28 mouse cellular contexts compared by ENCODE assay signal in the genomic region with DNA sequence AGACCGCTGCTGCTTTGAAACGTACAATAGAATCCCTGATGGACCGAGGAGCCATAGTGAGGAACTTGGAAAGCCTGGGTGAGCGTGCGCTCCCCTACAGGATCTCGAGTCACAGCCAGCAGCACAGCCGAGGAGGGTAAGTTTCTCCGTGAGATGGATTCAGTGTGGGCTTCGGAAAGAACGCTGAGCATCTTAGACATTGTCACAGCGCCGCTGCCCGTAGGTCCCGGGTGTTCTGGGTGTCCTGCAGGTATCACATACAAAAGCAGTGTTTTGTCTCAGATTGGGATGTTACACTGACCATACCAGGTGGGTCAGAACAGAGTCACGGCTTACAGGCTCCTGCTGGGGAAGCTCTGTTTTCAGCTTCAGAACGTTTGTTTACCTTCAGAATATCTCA. TPM values are rescaled to one million over a fixed set of nuclear protein-coding genes. Genes with fewer than 3 reads are reported as not detected.
DNase-seq lines count a peak whose midpoint lies in the region; ATAC-seq and TF ChIP-seq lines count a peak whose summit lies in the region.
"Had no signal": no experiment of that assay in that cellular context is flagged by ENCODE, and none has a peak within 500 bp of the region (broad histone marks: within the 10 kb centered on the region; RNA-seq: fewer than 3 reads in every experiment).

No protein-coding gene starts in this region.

- no peaks in the 10 kb centered on the region for H3K9me3 ChIP-seq in forebrain, embryonic 16.5 days (ENCODE audit: control insufficient read depth, low read length)
- H3K9me3 ChIP-seq in forebrain, embryonic 12.5 days: no peaks in the 10 kb centered on the region
- H3K9me3 ChIP-seq in hindbrain, postnatal 0 days (ENCODE audit: low read length): no peaks in the 10 kb centered on the region
- H3K9me3 ChIP-seq in hindbrain, embryonic 16.5 days (ENCODE audit: control insufficient read depth, low read length): no peaks in the 10 kb centered on the region
- H3K9me3 ChIP-seq in midbrain, embryonic 13.5 days: no peaks in the 10 kb centered on the region
- no peaks in the 10 kb centered on the region for H3K9me3 ChIP-seq in midbrain, embryonic 14.5 days (ENCODE audit: control insufficient read depth, low read length)
- H3K9me3 ChIP-seq: heart, embryonic 13.5 days had no signal

- H3K36me3 ChIP-seq in forebrain, embryonic 16.5 days (ENCODE audit: control insufficient read depth, insufficient read depth): no peaks in the 10 kb centered on the region
- peaks cover 15% of the 10 kb centered on the region for H3K36me3 ChIP-seq in forebrain, embryonic 12.5 days (replicated peaks)
- H3K36me3 ChIP-seq in hindbrain, postnatal 0 days (ENCODE audit: insufficient read depth, low read length): 0 out of 2 replicates have a peak, but pooled peaks cover 3% of the 10 kb centered on the region
- no peaks in the 10 kb centered on the region for H3K36me3 ChIP-seq in hindbrain, embryonic 16.5 days (ENCODE audit: control insufficient read depth, insufficient read depth, low read length)
- H3K36me3 ChIP-seq in midbrain, embryonic 13.5 days: peaks cover 16% of the 10 kb centered on the region
- peaks cover 15% of the 10 kb centered on the region for H3K36me3 ChIP-seq in midbrain, embryonic 14.5 days (ENCODE audit: control insufficient read depth, insufficient read depth, low read length)

- H3K9ac ChIP-seq in forebrain, embryonic 16.5 days (replicated peaks; ENCODE audit: low read depth, low read length): no peak overlapping the region
- H3K9ac ChIP-seq in forebrain, embryonic 12.5 days: no peak overlapping the region
- no peak overlapping the region for H3K9ac ChIP-seq in hindbrain, postnatal 0 days (replicated peaks; ENCODE audit: low read length)
- no peak overlapping the region for H3K9ac ChIP-seq in hindbrain, embryonic 16.5 days (ENCODE audit: low read depth, low read length)
- H3K9ac ChIP-seq in midbrain, embryonic 13.5 days (replicated peaks): no peak overlapping the region
- no peak overlapping the region for H3K9ac ChIP-seq in midbrain, embryonic 14.5 days (replicated peaks; ENCODE audit: low read length)
- H3K9ac ChIP-seq: heart, embryonic 13.5 days; hindbrain, embryonic 14.5 days had no signal

- 0 out of 2 replicates have a peak overlapping the region, but pooled peaks have one; percentile 21 for H3K27ac ChIP-seq in forebrain, embryonic 16.5 days (ENCODE audit: low read length)
- no peak overlapping the region for H3K27ac ChIP-seq in forebrain, embryonic 12.5 days
- H3K27ac ChIP-seq in hindbrain, postnatal 0 days: peak overlapping the region; percentile 37; the same call in 1 of the 2 replicates
- H3K27ac ChIP-seq in hindbrain, embryonic 16.5 days (ENCODE audit: low read depth, low read length): no peak overlapping the region
- H3K27ac ChIP-seq in midbrain, embryonic 13.5 days: peak overlapping the region; percentile 10
- no peak overlapping the region for H3K27ac ChIP-seq in midbrain, embryonic 14.5 days (replicated peaks; ENCODE audit: low read depth, low read length)
- H3K27ac ChIP-seq: heart, embryonic 13.5 days; hindbrain, embryonic 14.5 days; macrophage had no signal

- DNase-seq in hindbrain, postnatal 0 days (ENCODE audit: low spot score): no peak
- DNase-seq in midbrain, embryonic 14.5 days: no peak
- no peak for DNase-seq in embryo, embryonic 11 days
- DNase-seq: adrenal gland, postnatal 14 days; cerebellum, adult 2 months; cerebellum, postnatal 36 days; gastrocnemius, postnatal 14 days; heart, adult 18-20 months; heart, postnatal 14 days; kidney, postnatal 36 days had no signal

- WGBS in forebrain, embryonic 16.5 days: 81% methylated on average over 16 of the region's 16 CpGs
- WGBS in forebrain, embryonic 12.5 days: 89% methylated on average over 16 of the region's 16 CpGs
- 78% methylated on average over 16 of the region's 16 CpGs for whole genome bisulfite sequencing in hindbrain, postnatal 0 days
- WGBS in hindbrain, embryonic 16.5 days: 82% methylated on average over 16 of the region's 16 CpGs
- 86% methylated on average over 16 of the region's 16 CpGs for WGBS in midbrain, embryonic 13.5 days
- WGBS in midbrain, embryonic 14.5 days: 88% methylated on average over 16 of the region's 16 CpGs

- H3K4me1 ChIP-seq in forebrain, embryonic 16.5 days (replicated peaks; ENCODE audit: control insufficient read depth, insufficient read depth, low read length): peaks cover 2% of the 10 kb centered on the region
- H3K4me1 ChIP-seq in forebrain, embryonic 12.5 days: peaks cover 24% of the 10 kb centered on the region
- 0 out of 2 replicates have a peak, but pooled peaks cover 12% of the 10 kb centered on the region for H3K4me1 ChIP-seq in hindbrain, postnatal 0 days (ENCODE audit: insufficient read depth, low read length)
- peaks cover 5% of the 10 kb centered on the region for H3K4me1 ChIP-seq in hindbrain, embryonic 16.5 days (ENCODE audit: control insufficient read depth, insufficient read depth, low read depth, low read length)
- peaks cover 27% of the 10 kb centered on the region for H3K4me1 ChIP-seq in midbrain, embryonic 13.5 days (replicated peaks)
- peaks cover 8% of the 10 kb centered on the region for H3K4me1 ChIP-seq in midbrain, embryonic 14.5 days (ENCODE audit: control insufficient read depth, insufficient read depth, low read length)

- TF ChIP-seq CTCF in hindbrain, postnatal 0 days (IDR thresholded peaks at IDR 0.05; ENCODE audit: low read depth): no peak

- no peak overlapping the region for H3K4me3 ChIP-seq in forebrain, embryonic 16.5 days (replicated peaks; ENCODE audit: low read length)
- H3K4me3 ChIP-seq in forebrain, embryonic 12.5 days (replicated peaks): no peak overlapping the region
- H3K4me3 ChIP-seq in hindbrain, postnatal 0 days (ENCODE audit: low read length): no peak overlapping the region
- H3K4me3 ChIP-seq in hindbrain, embryonic 16.5 days (ENCODE audit: low read length): no peak overlapping the region
- no peak overlapping the region for H3K4me3 ChIP-seq in midbrain, embryonic 13.5 days (replicated peaks)
- no peak overlapping the region for H3K4me3 ChIP-seq in midbrain, embryonic 14.5 days (replicated peaks; ENCODE audit: low read depth, low read length)
- H3K4me3 ChIP-seq: heart, embryonic 13.5 days; myocyte had no signal

- H3K4me2 ChIP-seq in forebrain, embryonic 16.5 days (ENCODE audit: low read length): no peak overlapping the region
- no peak overlapping the region for H3K4me2 ChIP-seq in forebrain, embryonic 12.5 days
- H3K4me2 ChIP-seq in hindbrain, postnatal 0 days (ENCODE audit: low read depth, low read length): no peak overlapping the region
- no peak overlapping the region for H3K4me2 ChIP-seq in hindbrain, embryonic 16.5 days (ENCODE audit: low read length)
- no peak overlapping the region for H3K4me2 ChIP-seq in midbrain, embryonic 13.5 days (replicated peaks)
- H3K4me2 ChIP-seq in midbrain, embryonic 14.5 days (ENCODE audit: low read length): no peak overlapping the region
- H3K4me2 ChIP-seq: heart, embryonic 13.5 days; hindbrain, embryonic 14.5 days had no signal

- no peaks in the 10 kb centered on the region for H3K27me3 ChIP-seq in forebrain, embryonic 16.5 days (replicated peaks; ENCODE audit: control insufficient read depth, insufficient read depth, low read length)
- H3K27me3 ChIP-seq in forebrain, embryonic 12.5 days: no peaks in the 10 kb centered on the region
- H3K27me3 ChIP-seq in hindbrain, postnatal 0 days (ENCODE audit: insufficient read depth, low read length): no peaks in the 10 kb centered on the region
- H3K27me3 ChIP-seq in hindbrain, embryonic 16.5 days (replicated peaks; ENCODE audit: control insufficient read depth, insufficient read depth, low read length): no peaks in the 10 kb centered on the region
- H3K27me3 ChIP-seq in midbrain, embryonic 13.5 days: no peaks in the 10 kb centered on the region
- H3K27me3 ChIP-seq in midbrain, embryonic 14.5 days (ENCODE audit: control insufficient read depth, insufficient read depth, low read length): no peaks in the 10 kb centered on the region
- H3K27me3 ChIP-seq: heart, embryonic 13.5 days had no signal

- no peak for ATAC-seq in forebrain, embryonic 16.5 days
- ATAC-seq in forebrain, embryonic 12.5 days (ENCODE audit: low FRiP score): no peak
- no peak for ATAC-seq in hindbrain, postnatal 0 days
- no peak for ATAC-seq in hindbrain, embryonic 16.5 days
- ATAC-seq in midbrain, embryonic 13.5 days: no peak
- no peak for ATAC-seq in midbrain, embryonic 14.5 days (ENCODE audit: low FRiP score, low TSS enrichment)
- ATAC-seq: CD4-positive, CD25-positive, alpha-beta regulatory T cell, adult 4 months; intestine, embryonic 16.5 days had no signal

RNA-seq across cellular contexts. Expression of a gene that starts 41.5 kb away (rescaled TPM):
- polyA plus RNA-seq in forebrain, embryonic 16.5 days (2015; fragmentation: Nextera tagmentation; extraction: Ambion mirVana): 13.8 and 15.0 TPM in 2 replicates
- 14.0 TPM in 2 replicates for polyA plus RNA-seq in forebrain, embryonic 12.5 days (2016; fragmentation: Nextera tagmentation; extraction: Ambion mirVana)
- total RNA-seq in hindbrain, postnatal 0 days (2014; rRNA removed): 23.9 and 30.9 TPM in 2 replicates
- 9.6 and 10.0 TPM in 2 replicates for polyA plus RNA-seq in hindbrain, postnatal 0 days (2015; fragmentation: Nextera tagmentation; extraction: Ambion mirVana)
- polyA plus RNA-seq in hindbrain, embryonic 16.5 days (2015; fragmentation: Nextera tagmentation; extraction: Ambion mirVana): 14.4 and 18.2 TPM in 2 replicates
- 16.3 and 16.8 TPM in 2 replicates for polyA plus RNA-seq in midbrain, embryonic 13.5 days (2015; fragmentation: Nextera tagmentation; extraction: Ambion mirVana)
- 22.2 and 30.6 TPM in 2 replicates for polyA plus RNA-seq in midbrain, embryonic 14.5 days (2014; fragmentation: Nextera tagmentation; extraction: Ambion mirVana)

RNA-seq across cellular contexts. Expression of a gene that starts 41.5 kb away (rescaled TPM):
- polyA plus RNA-seq in forebrain, embryonic 16.5 days (2015; fragmentation: Nextera tagmentation; extraction: Ambion mirVana): 0.25 and 0.52 TPM in 2 replicates
- polyA plus RNA-seq in forebrain, embryonic 12.5 days (2016; fragmentation: Nextera tagmentation; extraction: Ambion mirVana): 0.29 TPM in 1 of 2 replicates, not detected in the other
- total RNA-seq in hindbrain, postnatal 0 days (2014; rRNA removed): not detected in 2 replicates
- 0.58 and 0.82 TPM in 2 replicates for polyA plus RNA-seq in hindbrain, postnatal 0 days (2015; fragmentation: Nextera tagmentation; extraction: Ambion mirVana)
- polyA plus RNA-seq in hindbrain, embryonic 16.5 days (2015; fragmentation: Nextera tagmentation; extraction: Ambion mirVana): 0.38 and 0.42 TPM in 2 replicates
- polyA plus RNA-seq in midbrain, embryonic 13.5 days (2015; fragmentation: Nextera tagmentation; extraction: Ambion mirVana): 0.49 and 0.54 TPM in 2 replicates
- 0.74 and 1.3 TPM in 2 replicates for polyA plus RNA-seq in midbrain, embryonic 14.5 days (2014; fragmentation: Nextera tagmentation; extraction: Ambion mirVana)
- total RNA-seq: adrenal gland, postnatal 14 days; gastrocnemius, postnatal 14 days; heart, adult 18-20 months; heart, postnatal 14 days; left cerebral cortex, adult 18-20 months; left cerebral cortex, postnatal 36 days; liver, adult 2 months; neutrophil, adult 5-6 weeks had no signal
- polyA plus RNA-seq: CD4-positive, CD25-positive, alpha-beta regulatory T cell, adult 4 months; intestine, embryonic 16.5 days; liver, adult 2 months; liver, embryonic 16.5 days; lung, embryonic 16.5 days; macrophage; myocyte; stomach, embryonic 16.5 days; thymus, postnatal 0 days had no signal

RNA-seq across cellular contexts. Expression of a gene that starts 41.5 kb away (rescaled TPM):
- polyA plus RNA-seq in forebrain, embryonic 16.5 days (2015; fragmentation: Nextera tagmentation; extraction: Ambion mirVana): 144 and 148 TPM in 2 replicates
- 124 and 133 TPM in 2 replicates for polyA plus RNA-seq in forebrain, embryonic 12.5 days (2016; fragmentation: Nextera tagmentation; extraction: Ambion mirVana)
- total RNA-seq in hindbrain, postnatal 0 days (2014; rRNA removed): 24.9 and 33.2 TPM in 2 replicates
- polyA plus RNA-seq in hindbrain, postnatal 0 days (2015; fragmentation: Nextera tagmentation; extraction: Ambion mirVana): 181 and 183 TPM in 2 replicates
- 194 and 196 TPM in 2 replicates for polyA plus RNA-seq in hindbrain, embryonic 16.5 days (2015; fragmentation: Nextera tagmentation; extraction: Ambion mirVana)
- 149 and 153 TPM in 2 replicates for polyA plus RNA-seq in midbrain, embryonic 13.5 days (2015; fragmentation: Nextera tagmentation; extraction: Ambion mirVana)
- polyA plus RNA-seq in midbrain, embryonic 14.5 days (2014; fragmentation: Nextera tagmentation; extraction: Ambion mirVana): 168 and 184 TPM in 2 replicates

Comparison
In these comparisons a context has a peak if more than half of its experiments do, and no peak if none do; other contexts are left out.
1. H3K27ac ChIP-seq: peak in forebrain, embryonic 16.5 days (single experiment), hindbrain, postnatal 0 days (single experiment) and midbrain, embryonic 13.5 days (single experiment); none in forebrain, embryonic 12.5 days (single experiment), hindbrain, embryonic 16.5 days (single experiment) and midbrain, embryonic 14.5 days (single experiment).